Mouse (Mus musculus): ENCODE data around the gene Grid1. TPM values are rescaled to one million over a fixed set of nuclear protein-coding genes. Genes with fewer than 3 reads are reported as not detected.

Grid1 gene
- polyA plus RNA-seq, 1 experiment = not detected

- no peak for TF ChIP-seq CTCF (IDR thresholded peaks at IDR 0.05; ENCODE audit: borderline replicate concordance, insufficient read depth, low read length)
- Histone ChIP-seq H3K4me3 (ENCODE audit: insufficient read depth, low read length) (no peak overlapping the region), H3K27ac (ENCODE audit: insufficient read depth, low read length) (no peak overlapping the region), H3K4me1 (ENCODE audit: control insufficient read depth, insufficient read depth, low read length) (no peaks in the 10 kb centered on the region)
Observed at GRCm38 (mm10) chr14:35120905-35121304, 301.0 kb downstream of the Grid1 start.

- TF ChIP-seq CTCF (IDR thresholded peaks at IDR 0.05; ENCODE audit: borderline replicate concordance, insufficient read depth, low read length) (no peak), POLR2A (IDR thresholded peaks at IDR 0.05; ENCODE audit: low read depth, low read length) (no peak)
- no peak overlapping the region for H3K27ac ChIP-seq (ENCODE audit: insufficient read depth, low read length)
- H3K4me1 ChIP-seq (ENCODE audit: control insufficient read depth, insufficient read depth, low read length) = no peaks in the 10 kb centered on the region
- no peak overlapping the region for H3K4me3 ChIP-seq (ENCODE audit: insufficient read depth, low read length)
Observed at GRCm38 (mm10) chr14:35122111-35122510, 302.2 kb downstream of the Grid1 start.

GRCm38 (mm10) chr14:35123260-35123875, 303.5 kb downstream of the Grid1 start:
- H3K4me1 ChIP-seq (ENCODE audit: control insufficient read depth, insufficient read depth, low read length) = no peaks in the 10 kb centered on the region
- TF ChIP-seq POLR2A (IDR thresholded peaks at IDR 0.05; ENCODE audit: low read depth, low read length) (no peak), CTCF (IDR thresholded peaks at IDR 0.05; ENCODE audit: borderline replicate concordance, insufficient read depth, low read length) (no peak)
- H3K4me3 ChIP-seq (ENCODE audit: insufficient read depth, low read length) = no peak overlapping the region
- no peak overlapping the region for H3K27ac ChIP-seq (ENCODE audit: insufficient read depth, low read length)

GRCm38 (mm10) chr14:35127616-35128015, 307.7 kb downstream of the Grid1 start:
- no peak overlapping the region for H3K27ac ChIP-seq (ENCODE audit: insufficient read depth, low read length)
- no peak for TF ChIP-seq POLR2A (IDR thresholded peaks at IDR 0.05; ENCODE audit: low read depth, low read length)
- no peak for TF ChIP-seq CTCF (IDR thresholded peaks at IDR 0.05; ENCODE audit: borderline replicate concordance, insufficient read depth, low read length)
- H3K4me1 ChIP-seq (ENCODE audit: control insufficient read depth, insufficient read depth, low read length) = no peaks in the 10 kb centered on the region
- no peak overlapping the region for H3K4me3 ChIP-seq (ENCODE audit: insufficient read depth, low read length)

GRCm38 (mm10) chr14:35135056-35135455, 315.1 kb downstream of the Grid1 start:
- TF ChIP-seq POLR2A (IDR thresholded peaks at IDR 0.05; ENCODE audit: low read depth, low read length) (no peak), CTCF (IDR thresholded peaks at IDR 0.05; ENCODE audit: borderline replicate concordance, insufficient read depth, low read length) (no peak)
- Histone ChIP-seq H3K4me1 (ENCODE audit: control insufficient read depth, insufficient read depth, low read length) (no peaks in the 10 kb centered on the region), H3K4me3 (ENCODE audit: insufficient read depth, low read length) (no peak overlapping the region), H3K27ac (ENCODE audit: insufficient read depth, low read length) (no peak overlapping the region)

GRCm38 (mm10) chr14:35138069-35138468, 318.2 kb downstream of the Grid1 start:
- Histone ChIP-seq H3K4me1 (ENCODE audit: control insufficient read depth, insufficient read depth, low read length) (no peaks in the 10 kb centered on the region), H3K4me3 (ENCODE audit: insufficient read depth, low read length) (no peak overlapping the region), H3K27ac (ENCODE audit: insufficient read depth, low read length) (no peak overlapping the region)
- TF ChIP-seq CTCF (IDR thresholded peaks at IDR 0.05; ENCODE audit: borderline replicate concordance, insufficient read depth, low read length) (no peak), POLR2A (IDR thresholded peaks at IDR 0.05; ENCODE audit: low read depth, low read length) (no peak)

GRCm38 (mm10) chr14:35139824-35140223, 319.9 kb downstream of the Grid1 start:
- H3K4me3 ChIP-seq (ENCODE audit: insufficient read depth, low read length) = no peak overlapping the region
- no peaks in the 10 kb centered on the region for H3K4me1 ChIP-seq (ENCODE audit: control insufficient read depth, insufficient read depth, low read length)
- no peak overlapping the region for H3K27ac ChIP-seq (ENCODE audit: insufficient read depth, low read length)
- TF ChIP-seq CTCF (IDR thresholded peaks at IDR 0.05; ENCODE audit: borderline replicate concordance, insufficient read depth, low read length) (no peak), POLR2A (IDR thresholded peaks at IDR 0.05; ENCODE audit: low read depth, low read length) (no peak)

GRCm38 (mm10) chr14:35152450-35152849, 332.5 kb downstream of the Grid1 start:
- no peaks in the 10 kb centered on the region for H3K4me1 ChIP-seq (ENCODE audit: control insufficient read depth, insufficient read depth, low read length)
- H3K4me3 ChIP-seq (ENCODE audit: insufficient read depth, low read length) = no peak overlapping the region
- no peak overlapping the region for H3K27ac ChIP-seq (ENCODE audit: insufficient read depth, low read length)
- no peak for TF ChIP-seq CTCF (IDR thresholded peaks at IDR 0.05; ENCODE audit: borderline replicate concordance, insufficient read depth, low read length)
- no peak for TF ChIP-seq POLR2A (IDR thresholded peaks at IDR 0.05; ENCODE audit: low read depth, low read length)

- no peaks in the 10 kb centered on the region for H3K4me1 ChIP-seq (ENCODE audit: control insufficient read depth, insufficient read depth, low read length)
- H3K27ac ChIP-seq (ENCODE audit: insufficient read depth, low read length) = no peak overlapping the region
- no peak overlapping the region for H3K4me3 ChIP-seq (ENCODE audit: insufficient read depth, low read length)
- TF ChIP-seq CTCF (IDR thresholded peaks at IDR 0.05; ENCODE audit: borderline replicate concordance, insufficient read depth, low read length) (no peak), POLR2A (IDR thresholded peaks at IDR 0.05; ENCODE audit: low read depth, low read length) (no peak)
Observed at GRCm38 (mm10) chr14:35153701-35154277, 333.9 kb downstream of the Grid1 start.

GRCm38 (mm10) chr14:35154364-35154763, 334.5 kb downstream of the Grid1 start:
- H3K4me1 ChIP-seq (ENCODE audit: control insufficient read depth, insufficient read depth, low read length) = no peaks in the 10 kb centered on the region
- TF ChIP-seq POLR2A (IDR thresholded peaks at IDR 0.05; ENCODE audit: low read depth, low read length) (no peak), CTCF (IDR thresholded peaks at IDR 0.05; ENCODE audit: borderline replicate concordance, insufficient read depth, low read length) (no peak)
- no peak overlapping the region for H3K27ac ChIP-seq (ENCODE audit: insufficient read depth, low read length)
- H3K4me3 ChIP-seq (ENCODE audit: insufficient read depth, low read length) = no peak overlapping the region

Measured in embryonic fibroblast, embryonic 13.5 days (primary cell).